Mouse (Mus musculus) thymus, adult 2 months (tissue): ENCODE results near the gene Zfp598. TPM values are rescaled to one million over a fixed set of nuclear protein-coding genes. Genes with fewer than 3 reads are reported as not detected.
"Not testable (repeated sequence)": the region's sequence is repeated elsewhere in the genome, so short reads cannot be mapped to it uniquely, and the experiment has no call there.

Source experiments
- DNase-seq: peaks from one replicate; pipeline ENCODE4 v3.0.0; 2021
- H3K27ac ChIP-seq: fragments of 200-500 bp; 2 replicates; pipeline ENCODE4 v1.5.1; 2012; ENCODE audit warnings: low read length, control low read depth; ENCODE audit not compliant: control insufficient read depth, insufficient read depth
- H3K27me3 ChIP-seq: fragments of 200-500 bp; 2 replicates; pipeline ENCODE4 v1.6.1; 2012; ENCODE audit warnings: mild to moderate bottlenecking, low read length, moderate library complexity, mixed read lengths; ENCODE audit not compliant: control insufficient read depth, insufficient read depth
- H3K36me3 ChIP-seq: fragments of 200-500 bp; 2 replicates; pipeline ENCODE4 v1.6.1; 2012; ENCODE audit warnings: mild to moderate bottlenecking, low read length, moderate library complexity; ENCODE audit not compliant: control insufficient read depth, insufficient read depth
- H3K4me1 ChIP-seq: fragments of 200-500 bp; replicated peaks from 2 replicates; pipeline ENCODE4 v1.6.1; 2012; ENCODE audit warnings: low read length; ENCODE audit not compliant: control insufficient read depth, insufficient read depth
- H3K4me3 ChIP-seq: fragments of 200-500 bp; 2 replicates; pipeline ENCODE4 v1.5.1; 2012; ENCODE audit warnings: mild to moderate bottlenecking, low read length, control low read depth, moderate library complexity; ENCODE audit not compliant: control insufficient read depth, insufficient read depth
- CTCF ChIP-seq: fragments of 200-500 bp; IDR thresholded peaks from 2 replicates; pipeline ENCODE4 v1.5.1; 2012; ENCODE audit warnings: mild to moderate bottlenecking, control low read depth, low read length, moderate library complexity, borderline replicate concordance; ENCODE audit not compliant: control insufficient read depth, poor library complexity, insufficient read depth; ENCODE audit errors: extremely low read depth
- POLR2A ChIP-seq: fragments of 200-500 bp; IDR thresholded peaks from 2 replicates; pipeline ENCODE4 v1.6.1; 2012; ENCODE audit warnings: mild to moderate bottlenecking, low read length, control low read depth, moderate library complexity; ENCODE audit not compliant: control insufficient read depth, poor library complexity, insufficient read depth; ENCODE audit errors: extremely low read depth
- WGBS: fragments of 180-500 bp; shearing (Covaris S2); methylation state at CpG from one replicate; pipeline ENCODE4 v1.1.7; 2018; 5-methylcytosine and 5-hydroxymethylcytosine counted together
- polyA plus RNA-seq: library from polyadenylated mRNA; depleted of rRNA; stranded (reverse); fragments of >200 nt; gene quantifications from 2 replicates; pipeline ENCODE4 v1.2.3, GENCODE M21; 2012

The Zfp598 gene
- polyA plus RNA-seq, 1 experiment: 123 TPM

GRCm38 (mm10) chr17:24717943-24718342, 48.5 kb downstream of the Zfp598 start, which contains the start of the genes Rnf151 and Rps2:
Gene Rnf151 (minus strand): TSS chr17:24718063.
Gene Rps2 (plus strand): TSS chr17:24718116.
- no peak for DNase-seq
- Histone ChIP-seq H3K4me3 (no peak within 1 kb of the TSS), H3K27ac (no peak within 1 kb of the TSS)

GRCm38 (mm10) chr17:24718938-24719337, 49.5 kb downstream of the Zfp598 start:
- WGBS: 78% methylated on average over 5 of the region's 5 CpGs
- Histone ChIP-seq H3K4me1 (peaks cover 16% of the 10 kb centered on the region), H3K4me3 (peak overlapping the region; percentile 88), H3K36me3 (peaks cover 14% of the 10 kb centered on the region)
- not testable (repeated sequence) for DNase-seq, H3K27ac ChIP-seq, H3K27me3 ChIP-seq

More at GRCm38 (mm10) chr17:24717943-24718342, 48.5 kb downstream of the Zfp598 start, which contains the start of the genes Rnf151 and Rps2:
- TF ChIP-seq CTCF (no peak), POLR2A (no peak)
- H3K36me3 ChIP-seq: peaks cover 14% of the 10 kb centered on the region
- H3K27me3 ChIP-seq: no peaks in the 10 kb centered on the region
- WGBS: 97% methylated on average over 4 of the region's 4 CpGs
- peaks cover 10% of the 10 kb centered on the region for H3K4me1 ChIP-seq

GRCm38 (mm10) chr17:24719494-24720222, 50.2 kb downstream of the Zfp598 start:
- peaks cover 14% of the 10 kb centered on the region for H3K36me3 ChIP-seq
- under 1% methylated on average over 61 of the region's 61 CpGs for WGBS
- peak; percentile 97 for DNase-seq
- H3K27ac ChIP-seq: 0 out of 2 replicates have a peak overlapping the region, but pooled peaks have one; percentile 3
- peaks cover 16% of the 10 kb centered on the region for H3K4me1 ChIP-seq
- TF ChIP-seq POLR2A (peak; percentile 93), CTCF (no peak)
- H3K27me3 ChIP-seq: no peaks in the 10 kb centered on the region
- H3K4me3 ChIP-seq: peak overlapping the region; percentile 88

- DNase-seq, H3K27me3 ChIP-seq, H3K27ac ChIP-seq: not testable (repeated sequence)
- Histone ChIP-seq H3K4me3 (peak overlapping the region; percentile 73), H3K4me1 (peaks cover 16% of the 10 kb centered on the region), H3K36me3 (peaks cover 14% of the 10 kb centered on the region)
- 3% methylated on average over 11 of the region's 11 CpGs for WGBS
These were observed 51.1 kb downstream of the Zfp598 start for GRCm38 (mm10) chr17:24720616-24721015.

- H3K36me3 ChIP-seq: peaks cover 14% of the 10 kb centered on the region
- not testable (repeated sequence) for H3K27me3 ChIP-seq, DNase-seq, H3K4me3 ChIP-seq, H3K27ac ChIP-seq
- WGBS: 80% methylated on average over 7 of the region's 7 CpGs
- peaks cover 16% of the 10 kb centered on the region for H3K4me1 ChIP-seq
These were observed 52.0 kb downstream of the Zfp598 start for GRCm38 (mm10) chr17:24721383-24721955.

GRCm38 (mm10) chr17:24722220-24722924, 52.9 kb downstream of the Zfp598 start:
- Histone ChIP-seq H3K4me1 (peaks cover 16% of the 10 kb centered on the region), H3K27me3 (no peaks in the 10 kb centered on the region), H3K27ac (no peak overlapping the region), H3K4me3 (no peak overlapping the region), H3K36me3 (peaks cover 14% of the 10 kb centered on the region)
- TF ChIP-seq POLR2A (no peak), CTCF (no peak)
- 80% methylated on average over 13 of the region's 13 CpGs for whole genome bisulfite sequencing
- DNase-seq: no peak
